Mouse (Mus musculus): ENCODE data around the gene Tmem253. TPM values are rescaled to one million over a fixed set of nuclear protein-coding genes. Genes with fewer than 3 reads are reported as not detected.
"Not testable (repeated sequence)": the region's sequence is repeated elsewhere in the genome, so short reads cannot be mapped to it uniquely, and the experiment has no call there.

Gene Tmem253
- polyA plus RNA-seq, 1 experiment from 2014 or later: 0.62 TPM

DNA sequence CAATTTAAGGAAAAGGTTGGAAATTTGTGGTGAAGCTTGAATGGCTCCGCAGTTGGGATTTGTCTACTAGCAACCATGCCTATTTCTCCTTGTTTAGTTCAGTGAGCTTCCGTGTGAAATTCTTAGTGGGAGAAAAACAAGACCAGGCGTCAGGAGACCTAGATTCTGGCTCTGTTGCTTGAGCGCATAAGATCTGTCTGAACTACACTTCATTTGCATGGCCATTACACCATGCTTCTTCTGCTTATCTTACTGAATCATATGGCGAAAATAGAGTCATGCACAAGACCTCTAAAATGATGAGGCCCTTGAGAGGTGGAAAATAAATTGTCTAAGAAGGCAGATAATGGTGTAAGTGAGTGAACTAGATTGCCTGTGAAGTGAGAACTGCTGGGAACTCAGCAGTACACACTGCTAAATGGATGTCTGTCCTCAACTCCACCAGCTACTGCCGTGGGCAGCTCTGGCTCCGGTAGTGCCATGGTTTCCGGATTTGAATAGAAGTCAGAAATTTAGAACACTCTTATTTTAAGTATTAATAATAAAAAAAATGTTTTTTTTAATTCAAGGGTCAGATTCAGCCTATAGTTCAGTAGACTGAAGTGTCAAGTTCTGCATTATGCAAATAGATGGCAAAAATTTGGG is 6.2 kb downstream of the Tmem253 start:
- H3K27me3 ChIP-seq (ENCODE audit: control insufficient read depth, insufficient read depth, low read length): no peaks in the 10 kb centered on the region
- peaks cover 21% of the 10 kb centered on the region for H3K4me1 ChIP-seq (ENCODE audit: control insufficient read depth, insufficient read depth, low read length)
- H3K4me2 ChIP-seq (replicated peaks; ENCODE audit: low read depth, low read length): no peak overlapping the region
- H3K9me3 ChIP-seq (ENCODE audit: control insufficient read depth, low read depth, low read length): no peaks in the 10 kb centered on the region
- WGBS: 91% methylated on average over 8 of the region's 8 CpGs
- no peaks in the 10 kb centered on the region for H3K36me3 ChIP-seq (ENCODE audit: control insufficient read depth, insufficient read depth, low read length)
- peak overlapping the region; percentile 100; the same call in 1 of the 2 replicates for H3K27ac ChIP-seq (ENCODE audit: low read length)
- no peak overlapping the region for H3K9ac ChIP-seq (replicated peaks; ENCODE audit: low read depth, low read length)
- ATAC-seq (ENCODE audit: insufficient number of reproducible peaks, insufficient read depth, low FRiP score, low read depth): no peak
- no peak overlapping the region for H3K4me3 ChIP-seq (ENCODE audit: low read depth, low read length)

DNA sequence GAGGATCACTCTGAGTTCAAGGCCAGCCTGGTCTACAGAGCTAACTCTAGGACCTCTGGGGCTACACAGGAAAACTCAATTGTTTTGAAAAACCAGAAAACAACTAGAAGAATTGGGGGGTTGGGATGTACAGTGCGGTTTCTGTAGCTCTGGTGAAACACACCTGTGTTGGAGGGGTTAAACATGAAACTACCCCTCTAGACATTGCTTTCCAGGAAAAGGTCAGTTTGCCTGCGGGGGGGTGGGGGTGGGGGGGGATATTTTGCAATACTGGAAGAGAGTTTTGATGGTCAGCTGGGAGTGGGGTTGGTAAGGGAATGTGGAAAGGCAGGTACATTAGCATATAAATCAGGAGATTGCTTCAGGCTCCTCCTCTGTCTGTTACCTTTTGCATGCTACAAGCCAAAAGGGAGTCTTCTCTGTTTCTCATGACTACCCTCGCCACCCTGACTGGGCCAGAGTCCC is 6.8 kb downstream of the Tmem253 start:
- peak overlapping the region; percentile 22; the same call in 1 of the 2 replicates for H3K4me3 ChIP-seq (ENCODE audit: low read depth, low read length)
- H3K36me3 ChIP-seq (ENCODE audit: control insufficient read depth, insufficient read depth, low read length): no peaks in the 10 kb centered on the region
- WGBS: 53% methylated on average over 3 of the region's 3 CpGs
- peaks cover 20% of the 10 kb centered on the region for H3K4me1 ChIP-seq (ENCODE audit: control insufficient read depth, insufficient read depth, low read length)
- ATAC-seq (ENCODE audit: insufficient number of reproducible peaks, insufficient read depth, low FRiP score, low read depth): no peak
- no peaks in the 10 kb centered on the region for H3K9me3 ChIP-seq (ENCODE audit: control insufficient read depth, low read depth, low read length)
- H3K27me3 ChIP-seq (ENCODE audit: control insufficient read depth, insufficient read depth, low read length): no peaks in the 10 kb centered on the region
- H3K4me2 ChIP-seq (replicated peaks; ENCODE audit: low read depth, low read length): peak overlapping the region; percentile 55; the same call in 1 of the 2 replicates
- no peak overlapping the region for H3K9ac ChIP-seq (replicated peaks; ENCODE audit: low read depth, low read length)
- peak overlapping the region; percentile 66 for H3K27ac ChIP-seq (ENCODE audit: low read length)

- Histone ChIP-seq H3K4me3 (ENCODE audit: low read depth, low read length) (peak overlapping the region; percentile 22), H3K9ac (replicated peaks; ENCODE audit: low read depth, low read length) (no peak overlapping the region; the same call in 1 of the 2 replicates), H3K4me1 (ENCODE audit: control insufficient read depth, insufficient read depth, low read length) (peaks cover 20% of the 10 kb centered on the region), H3K27me3 (ENCODE audit: control insufficient read depth, insufficient read depth, low read length) (no peaks in the 10 kb centered on the region), H3K27ac (ENCODE audit: low read length) (peak overlapping the region; percentile 66), H3K9me3 (ENCODE audit: control insufficient read depth, low read depth, low read length) (no peaks in the 10 kb centered on the region), H3K36me3 (ENCODE audit: control insufficient read depth, insufficient read depth, low read length) (no peaks in the 10 kb centered on the region), H3K4me2 (replicated peaks; ENCODE audit: low read depth, low read length) (peak overlapping the region; percentile 55)
- WGBS: 4% methylated on average over 23 of the region's 23 CpGs
- peak; percentile 29 for ATAC-seq (ENCODE audit: insufficient number of reproducible peaks, insufficient read depth, low FRiP score, low read depth)
Observed at GRCm38 (mm10) chr14:52022709-52023459, 7.4 kb downstream of the Tmem253 start.

GRCm38 (mm10) chr14:52024133-52024532 is 8.7 kb downstream of the Tmem253 start:
- no peaks in the 10 kb centered on the region for H3K9me3 ChIP-seq (ENCODE audit: control insufficient read depth, low read depth, low read length)
- WGBS: 83% methylated on average over 2 of the region's 2 CpGs
- no peak overlapping the region for H3K27ac ChIP-seq (ENCODE audit: low read length)
- no peak overlapping the region for H3K9ac ChIP-seq (replicated peaks; ENCODE audit: low read depth, low read length)
- no peak overlapping the region for H3K4me3 ChIP-seq (ENCODE audit: low read depth, low read length)
- H3K27me3 ChIP-seq (ENCODE audit: control insufficient read depth, insufficient read depth, low read length): no peaks in the 10 kb centered on the region
- ATAC-seq (ENCODE audit: insufficient number of reproducible peaks, insufficient read depth, low FRiP score, low read depth): no peak
- H3K36me3 ChIP-seq (ENCODE audit: control insufficient read depth, insufficient read depth, low read length): no peaks in the 10 kb centered on the region
- no peak overlapping the region for H3K4me2 ChIP-seq (replicated peaks; ENCODE audit: low read depth, low read length)
- H3K4me1 ChIP-seq (ENCODE audit: control insufficient read depth, insufficient read depth, low read length): peaks cover 12% of the 10 kb centered on the region

- Histone ChIP-seq H3K9me3 (ENCODE audit: control insufficient read depth, low read depth, low read length) (no peaks in the 10 kb centered on the region), H3K27ac (ENCODE audit: low read length) (no peak overlapping the region), H3K27me3 (ENCODE audit: control insufficient read depth, insufficient read depth, low read length) (no peaks in the 10 kb centered on the region), H3K4me3 (ENCODE audit: low read depth, low read length) (no peak overlapping the region), H3K36me3 (ENCODE audit: control insufficient read depth, insufficient read depth, low read length) (no peaks in the 10 kb centered on the region), H3K4me1 (ENCODE audit: control insufficient read depth, insufficient read depth, low read length) (peaks cover 10% of the 10 kb centered on the region), H3K9ac (replicated peaks; ENCODE audit: low read depth, low read length) (no peak overlapping the region), H3K4me2 (replicated peaks; ENCODE audit: low read depth, low read length) (no peak overlapping the region)
- 81% methylated on average over 4 of the region's 4 CpGs for WGBS
- ATAC-seq (ENCODE audit: insufficient number of reproducible peaks, insufficient read depth, low FRiP score, low read depth): no peak
Observed at GRCm38 (mm10) chr14:52026342-52026741, 10.9 kb downstream of the Tmem253 start.

GRCm38 (mm10) chr14:52035926-52036325 is 20.5 kb downstream of the Tmem253 start:
- no peak for ATAC-seq (ENCODE audit: insufficient number of reproducible peaks, insufficient read depth, low FRiP score, low read depth)
- Histone ChIP-seq H3K4me3 (ENCODE audit: low read depth, low read length) (no peak overlapping the region), H3K9me3 (ENCODE audit: control insufficient read depth, low read depth, low read length) (no peaks in the 10 kb centered on the region), H3K4me1 (ENCODE audit: control insufficient read depth, insufficient read depth, low read length) (no peaks in the 10 kb centered on the region), H3K27ac (ENCODE audit: low read length) (no peak overlapping the region), H3K4me2 (replicated peaks; ENCODE audit: low read depth, low read length) (no peak overlapping the region), H3K9ac (replicated peaks; ENCODE audit: low read depth, low read length) (no peak overlapping the region), H3K27me3 (ENCODE audit: control insufficient read depth, insufficient read depth, low read length) (no peaks in the 10 kb centered on the region), H3K36me3 (ENCODE audit: control insufficient read depth, insufficient read depth, low read length) (no peaks in the 10 kb centered on the region)
- 79% methylated on average over 6 of the region's 6 CpGs for WGBS

- Histone ChIP-seq H3K4me3 (ENCODE audit: low read depth, low read length) (no peak overlapping the region), H3K9me3 (ENCODE audit: control insufficient read depth, low read depth, low read length) (no peaks in the 10 kb centered on the region), H3K4me1 (ENCODE audit: control insufficient read depth, insufficient read depth, low read length) (no peaks in the 10 kb centered on the region), H3K27ac (ENCODE audit: low read length) (no peak overlapping the region), H3K4me2 (replicated peaks; ENCODE audit: low read depth, low read length) (no peak overlapping the region), H3K9ac (replicated peaks; ENCODE audit: low read depth, low read length) (no peak overlapping the region), H3K36me3 (ENCODE audit: control insufficient read depth, insufficient read depth, low read length) (no peaks in the 10 kb centered on the region), H3K27me3 (ENCODE audit: control insufficient read depth, insufficient read depth, low read length) (no peaks in the 10 kb centered on the region)
- no peak for ATAC-seq (ENCODE audit: insufficient number of reproducible peaks, insufficient read depth, low FRiP score, low read depth)
- 81% methylated on average over 5 of the region's 5 CpGs for WGBS
Observed at GRCm38 (mm10) chr14:52039332-52039731, 23.9 kb downstream of the Tmem253 start.

- not testable (repeated sequence) for H3K36me3 ChIP-seq (ENCODE audit: control insufficient read depth, insufficient read depth, low read length); H3K4me1 ChIP-seq (ENCODE audit: control insufficient read depth, insufficient read depth, low read length); ATAC-seq (ENCODE audit: insufficient number of reproducible peaks, insufficient read depth, low FRiP score, low read depth); H3K4me3 ChIP-seq (ENCODE audit: low read depth, low read length); H3K9ac ChIP-seq (replicated peaks; ENCODE audit: low read depth, low read length); H3K27ac ChIP-seq (ENCODE audit: low read length); H3K9me3 ChIP-seq (ENCODE audit: control insufficient read depth, low read depth, low read length); H3K4me2 ChIP-seq (replicated peaks; ENCODE audit: low read depth, low read length); H3K27me3 ChIP-seq (ENCODE audit: control insufficient read depth, insufficient read depth, low read length)
- 57% methylated on average over 3 of the region's 3 CpGs for WGBS
Observed at GRCm38 (mm10) chr14:52042359-52042758, 26.9 kb downstream of the Tmem253 start, which contains the start of gene Olfr221. Olfr221 (minus strand) TSS chr14:52042459.

Measured in stomach, embryonic 14.5 days (tissue).